Mouse (Mus musculus): ENCODE measurements around the gene Shcbp1l. TPM values are rescaled to one million over a fixed set of nuclear protein-coding genes. Genes with fewer than 3 reads are reported as not detected.
"Not testable (repeated sequence)": the region's sequence is repeated elsewhere in the genome, so short reads cannot be mapped to it uniquely, and the experiment has no call there.

Shcbp1l gene
- polyA plus RNA-seq, 1 experiment from 2014 or later = 0.26 TPM

DNA sequence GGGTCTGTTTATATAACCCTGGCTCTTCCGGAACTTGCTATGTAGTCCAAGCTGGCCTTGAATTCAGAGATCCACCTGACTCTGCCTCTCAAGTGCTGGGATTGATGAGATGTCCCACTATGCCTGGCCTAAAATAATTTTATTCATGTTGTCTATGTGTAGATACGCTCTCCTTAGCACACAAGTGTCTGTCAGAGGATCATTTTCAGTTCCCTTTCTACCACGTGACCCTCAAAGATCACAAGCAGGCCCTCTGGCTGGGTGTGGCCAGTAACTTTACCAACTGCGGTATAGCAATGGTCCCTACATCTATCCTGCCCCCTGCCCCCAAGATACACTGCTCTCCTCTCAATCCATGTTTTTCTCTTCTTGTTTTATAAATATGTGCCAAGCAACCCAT, 10.0 kb upstream of the Shcbp1l start:
- 87% methylated on average over 4 of the region's 4 CpGs for WGBS
- H3K27me3 ChIP-seq (ENCODE audit: control insufficient read depth, insufficient read depth, low read length) = no peaks in the 10 kb centered on the region

DNA sequence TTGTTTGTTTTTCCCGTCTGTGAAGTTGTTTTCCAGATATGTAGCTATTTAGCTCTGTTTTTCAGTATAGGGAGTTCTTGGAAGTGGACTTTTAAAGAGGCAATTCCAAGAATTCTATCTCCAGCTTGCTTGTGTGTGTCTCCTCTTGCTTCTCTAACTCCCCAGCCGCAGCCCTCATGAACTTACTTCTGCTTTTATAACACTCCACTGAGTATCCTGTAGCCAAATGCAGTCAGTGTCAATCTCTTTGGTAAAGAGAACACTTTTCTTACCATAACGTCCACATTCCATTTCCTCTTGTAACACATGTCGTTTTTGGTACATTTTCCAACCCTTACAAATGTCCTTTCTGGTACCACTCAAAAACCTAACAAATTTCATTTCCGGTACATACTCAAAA, 9.2 kb upstream of the Shcbp1l start:
- not testable (repeated sequence) for H3K36me3 ChIP-seq (ENCODE audit: control insufficient read depth, insufficient read depth); H3K27me3 ChIP-seq (ENCODE audit: control insufficient read depth, insufficient read depth, low read length); ATAC-seq (replicated peaks; ENCODE audit: extremely low read depth, insufficient read depth, low FRiP score); H3K9me3 ChIP-seq (replicated peaks; ENCODE audit: control insufficient read depth, low read length); H3K9ac ChIP-seq (ENCODE audit: low read length); H3K27ac ChIP-seq (ENCODE audit: low read length); H3K4me3 ChIP-seq (ENCODE audit: low read length); H3K4me1 ChIP-seq (ENCODE audit: control insufficient read depth, insufficient read depth, low read length); H3K4me2 ChIP-seq (ENCODE audit: low read depth, low read length)
- WGBS = 63% methylated on average over 2 of the region's 5 CpGs

More for the DNA sequence above, 10.0 kb upstream of the Shcbp1l start:
- Histone ChIP-seq H3K36me3 (ENCODE audit: control insufficient read depth, insufficient read depth) (no peaks in the 10 kb centered on the region), H3K4me3 (ENCODE audit: low read length) (no peak overlapping the region), H3K4me1 (ENCODE audit: control insufficient read depth, insufficient read depth, low read length) (peaks cover 6% of the 10 kb centered on the region; the same call in 1 of the 2 replicates), H3K27ac (ENCODE audit: low read length) (no peak overlapping the region), H3K9me3 (replicated peaks; ENCODE audit: control insufficient read depth, low read length) (no peaks in the 10 kb centered on the region), H3K9ac (ENCODE audit: low read length) (no peak overlapping the region), H3K4me2 (ENCODE audit: low read depth, low read length) (no peak overlapping the region)
- ATAC-seq (replicated peaks; ENCODE audit: extremely low read depth, insufficient read depth, low FRiP score) = no peak

DNA sequence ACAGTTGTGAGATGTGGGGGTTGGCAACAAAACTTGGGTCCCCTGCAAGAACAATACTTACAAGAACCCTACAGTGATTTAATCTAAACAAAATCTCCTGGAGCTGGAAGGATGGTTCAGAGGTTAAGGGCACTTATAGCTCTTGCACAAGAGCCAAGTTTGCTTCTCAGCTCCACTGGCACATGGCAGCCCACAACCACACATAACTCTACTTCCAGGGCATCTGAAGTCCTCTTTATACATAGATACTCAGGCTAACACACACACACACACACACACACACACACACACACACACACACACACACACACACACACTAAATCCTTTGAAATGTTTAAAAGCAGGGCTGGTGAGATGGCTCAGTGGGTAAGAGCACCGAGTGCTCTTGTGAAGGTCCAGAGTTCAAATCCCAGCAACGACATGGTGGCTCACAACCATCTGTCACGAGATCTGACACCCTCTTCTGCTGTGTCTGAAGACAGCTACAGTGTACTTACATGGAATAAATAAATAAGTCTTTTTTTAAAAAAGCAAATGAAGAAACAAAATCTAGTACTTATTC, 8.6 kb upstream of the Shcbp1l start:
- H3K4me1 ChIP-seq (ENCODE audit: control insufficient read depth, insufficient read depth, low read length); H3K27ac ChIP-seq (ENCODE audit: low read length); H3K4me3 ChIP-seq (ENCODE audit: low read length); H3K4me2 ChIP-seq (ENCODE audit: low read depth, low read length); H3K27me3 ChIP-seq (ENCODE audit: control insufficient read depth, insufficient read depth, low read length); ATAC-seq (replicated peaks; ENCODE audit: extremely low read depth, insufficient read depth, low FRiP score); H3K36me3 ChIP-seq (ENCODE audit: control insufficient read depth, insufficient read depth); H3K9ac ChIP-seq (ENCODE audit: low read length); H3K9me3 ChIP-seq (replicated peaks; ENCODE audit: control insufficient read depth, low read length): not testable (repeated sequence)
- WGBS = 87% methylated on average over 3 of the region's 3 CpGs

DNA sequence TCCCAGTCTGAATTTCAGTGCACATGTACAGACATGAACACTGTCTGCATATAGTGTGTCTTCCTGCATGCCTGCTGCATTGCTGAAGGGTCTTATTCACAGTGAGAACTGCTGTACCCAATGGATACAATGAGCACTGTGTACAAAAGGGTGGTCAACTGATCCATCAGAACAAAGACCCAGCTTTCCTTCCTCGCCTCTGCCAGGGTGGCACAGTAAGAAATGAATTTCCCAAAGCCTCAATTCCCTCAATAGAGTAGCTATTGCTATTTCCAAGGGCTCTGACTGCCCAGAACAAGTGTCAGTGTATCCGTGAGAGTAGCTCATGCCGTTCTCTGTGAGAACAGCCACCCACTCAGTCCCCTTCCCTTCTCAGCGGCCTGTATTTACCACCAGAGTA, 7.2 kb upstream of the Shcbp1l start:
- H3K4me3 ChIP-seq (ENCODE audit: low read length); H3K4me2 ChIP-seq (ENCODE audit: low read depth, low read length); H3K27me3 ChIP-seq (ENCODE audit: control insufficient read depth, insufficient read depth, low read length); H3K27ac ChIP-seq (ENCODE audit: low read length); ATAC-seq (replicated peaks; ENCODE audit: extremely low read depth, insufficient read depth, low FRiP score); H3K36me3 ChIP-seq (ENCODE audit: control insufficient read depth, insufficient read depth); H3K9me3 ChIP-seq (replicated peaks; ENCODE audit: control insufficient read depth, low read length); H3K9ac ChIP-seq (ENCODE audit: low read length); H3K4me1 ChIP-seq (ENCODE audit: control insufficient read depth, insufficient read depth, low read length): not testable (repeated sequence)
- 80% methylated on average over 4 of the region's 4 CpGs for WGBS

DNA sequence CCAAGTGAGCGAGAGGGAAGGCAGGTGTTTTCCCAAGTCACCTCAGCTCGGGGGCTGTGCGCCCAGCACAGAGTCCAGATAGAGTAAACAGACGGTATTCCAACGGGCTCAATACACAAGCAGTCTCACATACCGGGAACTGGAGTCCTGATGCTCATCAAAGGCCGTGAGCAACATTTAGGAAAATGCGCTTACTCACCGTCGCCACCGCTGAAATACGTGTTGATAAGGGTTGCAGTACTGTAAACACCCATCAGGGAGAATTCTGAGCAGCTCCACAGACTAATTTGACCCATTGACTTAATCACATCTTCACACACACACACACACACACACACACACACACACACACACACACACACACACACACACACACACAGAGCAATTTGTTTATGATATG, 691 bp upstream of the Shcbp1l start:
- Histone ChIP-seq H3K4me3 (ENCODE audit: low read length) (peak overlapping the region; percentile 64), H3K9ac (ENCODE audit: low read length) (no peak overlapping the region; the same call in 1 of the 2 replicates), H3K27me3 (ENCODE audit: control insufficient read depth, insufficient read depth, low read length) (no peaks in the 10 kb centered on the region), H3K36me3 (ENCODE audit: control insufficient read depth, insufficient read depth) (no peaks in the 10 kb centered on the region), H3K27ac (ENCODE audit: low read length) (no peak overlapping the region), H3K4me1 (ENCODE audit: control insufficient read depth, insufficient read depth, low read length) (peaks cover 5% of the 10 kb centered on the region), H3K9me3 (replicated peaks; ENCODE audit: control insufficient read depth, low read length) (no peaks in the 10 kb centered on the region; the same call in 1 of the 2 replicates), H3K4me2 (ENCODE audit: low read depth, low read length) (peak overlapping the region; percentile 98)
- WGBS = 22% methylated on average over 12 of the region's 12 CpGs
- ATAC-seq (replicated peaks; ENCODE audit: extremely low read depth, insufficient read depth, low FRiP score) = no peak; the same call in 1 of the 2 replicates

DNA sequence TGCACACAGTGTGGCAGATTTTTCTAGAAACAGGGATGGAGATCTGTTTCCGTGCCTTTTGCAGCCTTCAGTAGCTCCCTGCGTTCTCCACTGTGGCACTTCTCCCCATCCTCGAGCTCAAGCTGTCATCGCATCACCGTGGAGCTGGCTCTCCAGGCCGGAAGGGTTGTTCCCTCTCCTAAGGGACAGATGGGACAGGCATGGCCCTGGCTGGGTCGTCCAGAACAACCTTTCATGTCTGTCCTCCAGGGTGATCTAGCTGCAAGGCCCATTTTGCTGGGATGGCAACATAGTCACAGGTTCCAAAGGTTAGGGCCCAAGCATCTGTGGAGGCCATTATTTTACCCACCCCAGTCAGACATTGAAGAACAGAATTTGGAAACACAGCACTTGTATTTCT, 6.2 kb downstream of the Shcbp1l start:
- Histone ChIP-seq H3K4me1 (ENCODE audit: control insufficient read depth, insufficient read depth, low read length) (no peaks in the 10 kb centered on the region), H3K36me3 (ENCODE audit: control insufficient read depth, insufficient read depth) (no peaks in the 10 kb centered on the region), H3K27me3 (ENCODE audit: control insufficient read depth, insufficient read depth, low read length) (no peaks in the 10 kb centered on the region), H3K9ac (ENCODE audit: low read length) (no peak overlapping the region), H3K4me2 (ENCODE audit: low read depth, low read length) (no peak overlapping the region), H3K27ac (ENCODE audit: low read length) (no peak overlapping the region), H3K4me3 (ENCODE audit: low read length) (no peak overlapping the region), H3K9me3 (replicated peaks; ENCODE audit: control insufficient read depth, low read length) (no peaks in the 10 kb centered on the region)
- 35% methylated on average over 7 of the region's 7 CpGs for WGBS
- no peak for ATAC-seq (replicated peaks; ENCODE audit: extremely low read depth, insufficient read depth, low FRiP score)

DNA sequence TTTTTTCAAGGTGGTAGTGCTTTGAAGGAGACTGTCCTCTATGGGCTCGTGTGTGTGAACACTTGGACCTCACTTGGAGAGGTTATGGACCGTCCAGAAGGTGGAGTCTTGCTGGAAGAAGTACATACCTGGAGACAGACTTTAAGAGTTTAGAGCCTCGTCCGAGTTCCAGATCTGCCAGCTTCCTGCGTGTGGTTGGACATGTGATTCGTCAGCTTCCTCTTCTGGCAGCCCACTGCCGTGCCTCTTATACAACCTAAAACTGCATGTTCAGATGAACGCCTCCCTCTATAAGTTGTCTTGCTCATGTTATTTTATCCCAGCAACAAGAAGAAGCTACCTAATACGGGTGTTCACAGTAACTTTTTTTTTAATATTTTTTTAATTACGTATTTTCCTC, 6.7 kb downstream of the Shcbp1l start:
- H3K4me3 ChIP-seq (ENCODE audit: low read length) = no peak overlapping the region
- H3K4me2 ChIP-seq (ENCODE audit: low read depth, low read length) = no peak overlapping the region
- H3K9me3 ChIP-seq (replicated peaks; ENCODE audit: control insufficient read depth, low read length) = no peaks in the 10 kb centered on the region
- no peaks in the 10 kb centered on the region for H3K27me3 ChIP-seq (ENCODE audit: control insufficient read depth, insufficient read depth, low read length)
- H3K9ac ChIP-seq (ENCODE audit: low read length) = no peak overlapping the region
- 74% methylated on average over 10 of the region's 10 CpGs for WGBS
- no peaks in the 10 kb centered on the region for H3K36me3 ChIP-seq (ENCODE audit: control insufficient read depth, insufficient read depth)
- no peak for ATAC-seq (replicated peaks; ENCODE audit: extremely low read depth, insufficient read depth, low FRiP score)
- no peak overlapping the region for H3K27ac ChIP-seq (ENCODE audit: low read length)
- H3K4me1 ChIP-seq (ENCODE audit: control insufficient read depth, insufficient read depth, low read length) = no peaks in the 10 kb centered on the region

DNA sequence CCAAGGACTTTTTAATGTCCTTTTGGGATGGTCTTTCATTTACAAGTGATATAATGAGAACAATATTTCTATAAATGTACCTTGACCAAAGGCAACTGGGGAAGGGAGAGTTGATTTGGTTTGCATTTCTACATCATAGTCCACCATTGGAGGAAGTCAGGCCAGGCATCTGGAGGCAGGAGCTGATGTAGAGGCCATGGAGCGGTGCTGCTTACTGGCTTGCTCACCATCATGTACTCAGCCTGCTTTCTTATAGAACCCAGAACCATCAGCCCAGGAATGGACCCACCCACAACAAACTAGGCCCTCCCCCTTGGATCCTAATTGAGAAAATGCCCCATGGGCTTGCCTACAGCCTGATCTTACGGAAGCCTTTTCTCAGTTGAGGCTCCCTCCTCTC, 7.4 kb downstream of the Shcbp1l start:
- 88% methylated on average over 2 of the region's 2 CpGs for WGBS
- no peak for ATAC-seq (replicated peaks; ENCODE audit: extremely low read depth, insufficient read depth, low FRiP score)

DNA sequence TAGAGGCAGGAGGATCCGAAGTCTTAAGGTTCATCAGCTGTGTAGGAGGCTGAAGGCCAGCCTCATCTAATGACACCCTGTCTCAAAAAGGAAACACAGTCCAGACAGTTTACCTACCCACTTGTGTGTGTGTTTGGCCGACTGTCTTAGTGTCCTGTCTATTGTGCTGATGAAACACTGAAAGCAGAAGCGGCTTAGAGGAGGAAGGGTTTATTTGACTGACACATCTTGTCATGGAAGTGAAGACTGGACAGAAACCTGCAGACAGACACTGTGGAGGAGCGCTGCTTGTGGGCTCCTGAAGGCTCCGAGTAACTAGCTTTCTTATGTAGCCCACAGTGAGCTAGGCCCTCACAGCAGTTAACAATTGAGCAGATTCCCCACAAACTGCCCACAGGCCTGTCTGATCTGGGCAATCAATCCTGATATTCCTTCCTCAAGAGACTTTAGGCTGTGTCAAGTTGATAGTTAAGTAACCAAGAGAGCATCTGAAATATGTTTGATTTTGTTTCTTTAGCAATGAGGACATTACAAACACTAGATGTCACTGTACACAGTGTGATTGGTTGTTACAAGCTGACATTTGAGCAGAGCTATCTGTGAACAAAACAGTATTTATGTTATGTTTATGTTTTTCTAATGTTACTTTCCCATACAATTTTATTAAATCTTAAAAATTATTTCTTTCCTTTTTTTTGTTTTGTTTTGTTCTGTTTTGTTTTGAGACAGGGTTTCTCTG, 9.1 kb downstream of the Shcbp1l start:
- no peak overlapping the region for H3K27ac ChIP-seq (ENCODE audit: low read length)
- WGBS = 75% methylated on average over 5 of the region's 5 CpGs
- no peak for ATAC-seq (replicated peaks; ENCODE audit: extremely low read depth, insufficient read depth, low FRiP score)

More for the DNA sequence above, 7.4 kb downstream of the Shcbp1l start:
- Histone ChIP-seq H3K9me3 (replicated peaks; ENCODE audit: control insufficient read depth, low read length) (no peaks in the 10 kb centered on the region), H3K36me3 (ENCODE audit: control insufficient read depth, insufficient read depth) (no peaks in the 10 kb centered on the region), H3K4me2 (ENCODE audit: low read depth, low read length) (no peak overlapping the region), H3K4me3 (ENCODE audit: low read length) (no peak overlapping the region), H3K27ac (ENCODE audit: low read length) (no peak overlapping the region), H3K4me1 (ENCODE audit: control insufficient read depth, insufficient read depth, low read length) (no peaks in the 10 kb centered on the region), H3K9ac (ENCODE audit: low read length) (no peak overlapping the region), H3K27me3 (ENCODE audit: control insufficient read depth, insufficient read depth, low read length) (no peaks in the 10 kb centered on the region)

More for the DNA sequence above, 9.1 kb downstream of the Shcbp1l start:
- Histone ChIP-seq H3K27me3 (ENCODE audit: control insufficient read depth, insufficient read depth, low read length) (no peaks in the 10 kb centered on the region), H3K36me3 (ENCODE audit: control insufficient read depth, insufficient read depth) (no peaks in the 10 kb centered on the region), H3K4me1 (ENCODE audit: control insufficient read depth, insufficient read depth, low read length) (no peaks in the 10 kb centered on the region), H3K4me2 (ENCODE audit: low read depth, low read length) (no peak overlapping the region), H3K4me3 (ENCODE audit: low read length) (no peak overlapping the region), H3K9ac (ENCODE audit: low read length) (no peak overlapping the region), H3K9me3 (replicated peaks; ENCODE audit: control insufficient read depth, low read length) (no peaks in the 10 kb centered on the region)

Data from heart, embryonic 16.5 days (tissue).